Mouse (Mus musculus) left cerebral cortex, adult 11 months (tissue): Measurements from ENCODE around the gene Xpnpep3.
"Not testable (repeated sequence)": the region's sequence is repeated elsewhere in the genome, so short reads cannot be mapped to it uniquely, and the experiment has no call there.

Experiments used
- DNase-seq: peaks from one replicate; pipeline ENCODE4 v3.0.0; 2022; ENCODE audit warnings: low spot score

Xpnpep3 gene

DNA sequence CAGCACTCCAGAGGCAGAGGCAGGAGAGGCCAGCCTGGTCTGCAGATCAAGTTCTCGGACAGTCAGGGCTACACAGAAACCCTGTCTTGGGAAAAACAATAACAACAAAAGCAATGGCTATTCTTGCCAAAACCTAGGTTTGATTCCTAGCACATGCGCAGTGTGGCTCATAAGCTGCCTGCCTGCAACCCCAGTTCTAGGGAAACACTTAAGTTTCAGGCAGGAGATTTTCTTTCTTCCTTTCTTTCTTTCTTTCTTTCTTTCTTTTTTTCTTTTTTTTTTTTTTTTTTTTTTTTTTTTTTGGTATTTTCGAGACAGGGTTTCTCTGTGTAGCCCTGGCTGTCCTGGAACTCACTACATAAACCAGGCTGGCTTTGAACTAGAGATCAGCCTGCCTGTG, 80.3 kb downstream of the Xpnpep3 start:
- DNase-seq, result not testable (repeated sequence)

GRCm38 (mm10) chr15:81480977-81481379, 81.0 kb downstream of the Xpnpep3 start:
- DNase-seq, result no peak

GRCm38 (mm10) chr15:81482966-81483365, 83.0 kb downstream of the Xpnpep3 start:
- no peak for DNase-seq

- no peak for DNase-seq
These were observed 83.8 kb downstream of the Xpnpep3 start for GRCm38 (mm10) chr15:81483691-81484090.

DNA sequence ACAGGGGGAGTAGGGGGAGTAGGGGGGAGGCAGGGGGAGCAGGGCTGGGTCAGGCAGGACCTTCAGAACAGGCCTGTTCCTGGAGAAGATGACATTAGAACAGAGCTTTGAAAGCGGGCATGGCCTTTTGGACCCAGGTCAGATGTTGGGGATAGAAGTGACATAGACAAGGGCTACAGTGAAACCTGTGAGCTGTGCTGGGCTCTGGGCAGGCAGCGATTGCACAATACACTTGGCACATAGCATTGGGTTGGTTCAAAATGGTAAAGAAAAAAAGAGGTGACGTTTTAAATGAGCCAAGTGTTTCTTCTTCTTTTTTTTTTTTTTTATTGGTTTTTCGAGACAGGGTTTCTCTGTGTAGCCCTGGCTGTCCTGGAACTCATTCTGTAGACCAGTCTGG, 85.5 kb downstream of the Xpnpep3 start:
- DNase-seq, result no peak

DNA sequence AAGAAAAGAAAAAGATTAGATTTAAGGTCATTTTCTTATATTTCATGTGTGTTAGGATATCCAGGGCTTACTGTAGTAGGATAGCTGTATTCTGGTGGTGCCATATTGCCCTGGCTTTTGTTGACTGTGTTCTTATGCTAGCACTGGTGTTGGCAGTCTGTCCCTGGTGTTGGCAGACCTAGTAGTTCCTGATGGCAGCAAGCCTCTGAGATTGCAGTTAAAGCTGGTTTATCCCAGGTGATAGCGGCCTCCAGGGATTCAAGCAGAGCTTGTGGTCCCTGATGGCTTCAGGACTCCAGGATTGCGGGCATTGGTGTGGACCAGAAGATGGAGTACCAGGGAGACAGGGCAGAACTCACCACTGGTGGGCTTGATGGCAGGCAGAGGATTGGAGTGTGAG, 103.5 kb downstream of the Xpnpep3 start:
- DNase-seq, result no peak

- DNase-seq, result no peak
These were observed 104.1 kb downstream of the Xpnpep3 start for GRCm38 (mm10) chr15:81503995-81504394.
